Mouse (Mus musculus): Measurements from ENCODE around the gene Olfr371. TPM values are rescaled to one million over a fixed set of nuclear protein-coding genes. Genes with fewer than 3 reads are reported as not detected.

The Olfr371 gene
- total RNA-seq (2017): not detected in 2 replicates

DNA sequence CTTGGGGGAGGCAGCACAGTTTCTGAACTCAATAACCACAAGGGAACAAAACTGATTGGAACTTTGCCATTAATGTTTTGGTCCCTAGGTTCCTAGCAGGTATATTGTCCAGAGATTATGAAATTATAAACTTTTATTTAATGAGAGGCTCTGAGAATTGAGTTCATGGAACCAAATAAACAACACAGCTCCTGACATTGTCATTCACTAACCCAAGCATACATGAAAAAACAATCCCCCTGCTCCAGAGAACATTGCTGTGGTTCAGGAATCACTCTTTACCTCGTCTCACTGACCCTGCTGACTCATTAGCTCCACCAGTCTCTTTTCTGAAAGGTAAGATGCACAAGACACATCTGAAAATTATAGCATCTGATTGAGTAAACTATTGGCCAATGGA is at the start of gene Olfr371:
TSS of gene Olfr371 (plus strand) at position 301 of the 400 bp plus-strand sequence.
- ATAC-seq (replicated peaks; ENCODE audit: low read depth, poor library complexity, severe bottlenecking): no peak

DNA sequence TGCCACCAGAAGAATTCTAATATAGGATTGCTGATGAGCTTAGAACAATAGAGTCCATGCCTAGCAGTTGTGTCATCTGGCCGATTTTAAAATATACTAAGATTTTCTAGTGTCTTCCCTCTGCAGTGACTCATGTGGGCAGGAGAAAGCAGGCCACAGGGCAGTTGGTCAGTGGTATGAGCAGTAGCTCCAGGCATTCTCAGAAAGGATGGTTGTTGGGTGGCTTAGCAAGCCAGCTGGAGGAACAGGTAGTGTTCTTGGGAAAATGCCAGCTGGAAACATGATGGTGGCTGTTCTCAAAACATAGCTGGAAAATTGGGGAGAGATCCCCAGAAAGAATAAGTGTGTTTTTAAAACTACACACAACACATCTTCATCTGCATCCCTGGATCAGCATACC is 33.4 kb upstream of the Olfr371 start:
- no peak for ATAC-seq (replicated peaks; ENCODE audit: low read depth, poor library complexity, severe bottlenecking)

DNA sequence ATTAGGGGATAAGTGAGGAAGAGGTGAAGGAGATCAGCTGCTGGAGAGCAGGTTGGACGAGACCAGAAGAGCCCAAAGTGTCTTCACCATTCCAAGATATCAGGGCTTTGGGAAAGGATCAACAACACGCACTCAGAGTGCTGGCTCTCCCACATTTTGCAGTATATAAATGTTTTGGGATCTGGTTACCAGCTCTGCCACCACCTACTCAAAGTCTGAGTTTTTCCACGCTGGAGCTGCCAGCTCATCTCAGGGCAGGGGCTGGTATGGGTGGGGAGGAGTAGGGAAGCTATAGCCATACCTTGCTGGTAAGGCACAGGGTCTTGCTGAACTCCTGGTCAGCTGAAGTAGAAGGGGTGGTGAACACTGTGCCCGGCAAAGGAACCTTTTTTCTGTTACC is 5.6 kb upstream of the Olfr371 start:
- no peak for ATAC-seq (replicated peaks; ENCODE audit: low read depth, poor library complexity, severe bottlenecking)

DNA sequence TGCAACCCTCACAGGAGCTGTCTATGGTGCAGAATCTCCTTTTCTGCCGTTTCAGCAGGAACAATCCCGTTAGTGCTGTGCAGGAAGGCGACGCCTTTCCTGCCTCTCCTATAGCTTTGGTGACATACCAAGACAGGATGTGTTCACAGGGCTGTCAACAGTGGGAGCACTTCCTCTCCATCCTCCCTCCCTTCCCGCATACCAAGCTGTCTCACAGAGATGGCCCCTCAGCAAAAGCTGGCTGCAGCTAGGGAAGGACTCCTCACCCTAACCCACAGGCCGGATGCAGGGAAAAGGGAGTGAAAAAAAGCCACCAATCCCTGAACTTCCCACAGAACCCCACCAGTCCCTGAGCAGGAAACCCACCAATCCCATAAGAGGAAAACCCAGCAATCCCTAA is 4.8 kb upstream of the Olfr371 start:
- peak; percentile 36; the same call in 1 of the 2 replicates for ATAC-seq (replicated peaks; ENCODE audit: low read depth, poor library complexity, severe bottlenecking)

DNA sequence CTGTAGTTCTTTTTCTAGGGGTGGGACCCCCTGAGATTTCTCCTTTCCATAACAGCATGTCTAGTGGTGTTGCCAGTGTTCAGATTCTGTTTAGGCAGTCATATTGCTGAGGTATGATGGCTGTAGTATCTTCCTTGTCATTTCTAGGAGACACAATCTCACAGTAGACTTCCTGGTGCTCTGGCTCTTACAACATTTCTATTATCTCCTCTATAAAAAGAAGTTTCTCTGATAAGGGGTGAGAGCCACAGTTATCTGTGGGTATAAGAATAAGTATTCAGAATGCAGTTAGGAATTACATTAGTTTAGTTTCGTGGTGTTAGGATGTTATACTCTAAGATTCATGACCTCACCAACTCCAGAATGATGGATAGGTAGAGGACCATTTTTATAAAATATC is 1.5 kb downstream of the Olfr371 start:
- ATAC-seq (replicated peaks; ENCODE audit: low read depth, poor library complexity, severe bottlenecking): no peak

Other genes with a start within 250 kb of the Olfr371 start
- gene Junb, start 247.3 kb upstream of the Olfr371 start, total RNA-seq (2017): 82.2 and 102 TPM in 2 replicates
- 9.2 and 13.5 TPM in 2 replicates for gene Hook2, start 235.4 kb upstream of the Olfr371 start, total RNA-seq (2017)
- not detected in 2 replicates for gene Best2, start 211.5 kb upstream of the Olfr371 start, total RNA-seq (2017)
- 52.3 and 52.6 TPM in 2 replicates for gene Asna1, start 200.7 kb upstream of the Olfr371 start, total RNA-seq (2017)
- 202 and 410 TPM in 2 replicates for gene Trir, start 199.2 kb upstream of the Olfr371 start, total RNA-seq (2017)
- 15.5 and 23.2 TPM in 2 replicates for gene Tnpo2, start 189.1 kb upstream of the Olfr371 start, total RNA-seq (2017)
- 3.9 and 8.4 TPM in 2 replicates for gene Fbxw9, start 165.9 kb upstream of the Olfr371 start, total RNA-seq (2017)
- gene Gm5741, start 158.0 kb upstream of the Olfr371 start, total RNA-seq (2017): not detected in 2 replicates
- gene Dhps, start 154.2 kb upstream of the Olfr371 start, total RNA-seq (2017): 29.8 and 34.1 TPM in 2 replicates
- 52.3 and 58.1 TPM in 2 replicates for gene Wdr83os, start 145.2 kb upstream of the Olfr371 start, total RNA-seq (2017)
- 25.7 and 26.7 TPM in 2 replicates for gene Wdr83, start 144.7 kb upstream of the Olfr371 start, total RNA-seq (2017)
- gene Man2b1, start 142.7 kb upstream of the Olfr371 start, total RNA-seq (2017): 39.6 and 42.0 TPM in 2 replicates
- not detected in 2 replicates for gene Zfp791, start 102.9 kb upstream of the Olfr371 start, total RNA-seq (2017)
- not detected in 2 replicates for gene Cks1brt, start 74.1 kb upstream of the Olfr371 start, total RNA-seq (2017)
- gene Orc6, start 73.6 kb downstream of the Olfr371 start, total RNA-seq (2017): 106 and 117 TPM in 2 replicates
- gene Vps35, start 73.8 kb downstream of the Olfr371 start, total RNA-seq (2017): 137 and 140 TPM in 2 replicates
- 11.2 and 15.0 TPM in 2 replicates for gene Mylk3, start 160.4 kb downstream of the Olfr371 start, total RNA-seq (2017)
- gene 4921524J17Rik, start 206.8 kb downstream of the Olfr371 start, total RNA-seq (2017): 79.4 and 79.9 TPM in 2 replicates